Mouse (Mus musculus) left cerebral cortex, adult 2 months (tissue): ENCODE measurements around the gene Olfr1036. TPM values are rescaled to one million over a fixed set of nuclear protein-coding genes. Genes with fewer than 3 reads are reported as not detected.
"Not testable (repeated sequence)": the region's sequence is repeated elsewhere in the genome, so short reads cannot be mapped to it uniquely, and the experiment has no call there.

Source experiments
- DNase-seq, 2 experiments: peaks; one replicate each; pipeline ENCODE4 v3.0.0; 2021 to 2022; ENCODE audit warnings: low spot score in 2 of 2, mixed read lengths in 1 of 2; ENCODE audit errors: extremely low spot score in 1 of 2
- H3K27ac ChIP-seq: fragments of 200-600 bp; 2 replicates; pipeline ENCODE4 v1.8.1; 2022
- H3K4me3 ChIP-seq: fragments of 200-600 bp; 2 replicates; pipeline ENCODE4 v1.8.1; 2022
- CTCF ChIP-seq: fragments of 200-600 bp; IDR thresholded peaks from 2 replicates; pipeline ENCODE4 v1.8.1; 2022; ENCODE audit warnings: antibody characterized with exemption, mild to moderate bottlenecking, moderate library complexity
- intact Hi-C: fragments of 180-260 bp; cut with DNase I; formaldehyde crosslinking; loops from one replicate; pipeline ENCODE4 v1.15.1; 2025
- long read RNA-seq, 2 experiments: library from polyadenylated mRNA; stranded (forward); transcript quantifications; one replicate each; pipeline ENCODE4 v2.0.0; 2021; ENCODE audit warnings: borderline mapping rate in 2 of 2
- total RNA-seq, 2 experiments: library from RNA; stranded (reverse); gene quantifications; 2 replicates each; pipeline ENCODE4 v1.2.3; 2021

Gene Olfr1036
- total RNA-seq = not detected
- long read RNA-seq, experiment 1 = 0 reads
- long read RNA-seq, experiment 2 = 0 reads

- H3K4me3 ChIP-seq, H3K27ac ChIP-seq, intact Hi-C loops, DNase-seq: not testable (repeated sequence)
These were observed at the start of gene Olfr1036 for GRCm38 (mm10) chr2:86073692-86074091. Olfr1036 (plus strand) TSS chr2:86073992.

GRCm38 (mm10) chr2:86045561-86045960 lies 28.2 kb upstream of the Olfr1036 start, which contains the start of gene Olfr1034:
Olfr1034 (plus strand) TSS chr2:86045861.
- TF ChIP-seq CTCF = no peak
- no peak within 1 kb of the TSS for H3K4me3 ChIP-seq
- no peak within 1 kb of the TSS for H3K27ac ChIP-seq
- no peak for DNase-seq
- intact Hi-C loops = no loop called here

GRCm38 (mm10) chr2:86050777-86051176 lies 23.0 kb upstream of the Olfr1036 start:
- DNase-seq, intact Hi-C loops, H3K27ac ChIP-seq, H3K4me3 ChIP-seq: not testable (repeated sequence)

GRCm38 (mm10) chr2:86063766-86064165 lies 10.0 kb upstream of the Olfr1036 start:
- intact Hi-C loops, DNase-seq, H3K27ac ChIP-seq, H3K4me3 ChIP-seq: not testable (repeated sequence)

- no peak for DNase-seq
- intact Hi-C loops = no loop called here
- Histone ChIP-seq H3K4me3 (no peak overlapping the region), H3K27ac (no peak overlapping the region)
- TF ChIP-seq CTCF = no peak
These were observed 3.6 kb upstream of the Olfr1036 start for GRCm38 (mm10) chr2:86070189-86070588.

DNA sequence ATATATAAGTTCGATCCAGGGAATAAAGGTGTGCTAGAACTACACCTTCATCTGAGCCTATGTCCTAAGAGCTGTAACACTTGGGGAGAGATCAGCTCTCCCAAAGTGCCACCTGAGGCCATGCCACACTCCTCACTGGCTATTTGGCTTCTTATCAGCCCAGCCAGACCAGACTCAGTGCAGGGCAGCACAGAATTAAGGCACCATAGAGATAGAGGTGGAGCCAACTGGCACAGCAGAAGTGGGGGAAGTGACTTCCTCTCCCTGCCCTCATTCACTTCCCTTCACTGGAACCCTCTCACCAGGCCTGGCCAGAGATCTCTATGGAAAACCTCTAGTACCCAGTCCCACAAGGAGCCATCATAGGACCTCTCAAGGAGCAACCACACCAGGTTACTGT lies 6.7 kb downstream of the Olfr1036 start:
- DNase-seq, H3K4me3 ChIP-seq, intact Hi-C loops, H3K27ac ChIP-seq: not testable (repeated sequence)

DNA sequence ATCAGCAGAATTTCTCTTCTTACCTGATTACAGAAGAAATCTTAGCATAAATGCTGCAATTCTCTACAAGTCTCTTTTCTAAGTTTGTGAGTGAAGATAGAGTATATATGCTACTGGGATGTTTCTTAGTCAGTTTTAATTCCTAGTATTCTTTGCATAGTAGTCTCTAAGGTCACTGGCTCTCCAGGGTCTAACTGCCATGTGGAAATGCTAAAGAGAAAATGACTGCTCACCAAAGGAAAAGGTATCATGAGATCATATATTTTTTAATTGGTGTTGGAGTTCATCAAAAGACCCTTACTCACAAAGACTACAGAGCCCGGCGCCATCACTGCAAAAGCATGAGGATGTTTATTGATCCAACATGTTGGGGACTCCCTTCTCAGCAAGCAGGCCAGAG lies 13.5 kb downstream of the Olfr1036 start, which contains the start of gene Olfr1037:
TSS of gene Olfr1037 (minus strand) at position 101 of the 400 bp plus-strand sequence.
- no peak for DNase-seq
- Histone ChIP-seq H3K4me3 (no peak within 1 kb of the TSS), H3K27ac (no peak within 1 kb of the TSS)
- TF ChIP-seq CTCF = no peak
- intact Hi-C loops = no loop called here

Other genes starting within 250 kb of the Olfr1036 start
- gene Olfr1019, start 228.5 kb upstream of the Olfr1036 start, total RNA-seq = not detected
- not detected for gene Olfr1020, start 227.0 kb upstream of the Olfr1036 start, total RNA-seq
- gene Olfr1022, start 205.4 kb upstream of the Olfr1036 start, total RNA-seq = not detected
- gene Olfr1023, start 188.4 kb upstream of the Olfr1036 start, total RNA-seq = not detected
- gene Olfr1024, start 168.9 kb upstream of the Olfr1036 start, total RNA-seq = not detected
- gene Olfr1025-ps1, start 158.8 kb upstream of the Olfr1036 start, total RNA-seq = not detected
- not detected for gene Olfr1026, start 152.4 kb upstream of the Olfr1036 start, total RNA-seq
- not detected for gene Olfr1028, start 123.6 kb upstream of the Olfr1036 start, total RNA-seq
- gene Olfr1029, start 100.1 kb upstream of the Olfr1036 start, total RNA-seq = not detected
- not detected for gene Olfr1030, start 94.7 kb upstream of the Olfr1036 start, total RNA-seq
- not detected for gene Olfr1031, start 83.7 kb upstream of the Olfr1036 start, total RNA-seq
- not detected for gene Olfr1032, start 68.5 kb upstream of the Olfr1036 start, total RNA-seq
- not detected for gene Olfr1033, start 53.4 kb upstream of the Olfr1036 start, total RNA-seq
- gene Olfr1034, start 28.1 kb upstream of the Olfr1036 start, total RNA-seq = not detected
- gene Olfr1037, start 13.4 kb downstream of the Olfr1036 start, total RNA-seq = not detected
- gene Olfr1039, start 61.9 kb downstream of the Olfr1036 start, total RNA-seq = not detected
- gene Olfr1040, start 72.7 kb downstream of the Olfr1036 start, total RNA-seq = not detected
- not detected for gene Olfr1042, start 87.8 kb downstream of the Olfr1036 start, total RNA-seq
- gene Olfr1043, start 93.5 kb downstream of the Olfr1036 start, total RNA-seq = not detected
- gene Olfr1044, start 103.8 kb downstream of the Olfr1036 start, total RNA-seq = not detected
- gene Olfr52, start 111.7 kb downstream of the Olfr1036 start, total RNA-seq = not detected
- not detected for gene Olfr1045, start 129.0 kb downstream of the Olfr1036 start, total RNA-seq
- gene Olfr1046, start 145.3 kb downstream of the Olfr1036 start, total RNA-seq = not detected
- not detected for gene Olfr1047, start 157.4 kb downstream of the Olfr1036 start, total RNA-seq
- not detected for gene Olfr1048, start 166.3 kb downstream of the Olfr1036 start, total RNA-seq
- not detected for gene Olfr1049, start 184.3 kb downstream of the Olfr1036 start, total RNA-seq
- not detected for gene Olfr1051, start 205.1 kb downstream of the Olfr1036 start, total RNA-seq
- not detected for gene Olfr1052, start 218.5 kb downstream of the Olfr1036 start, total RNA-seq
- gene Olfr1053, start 241.3 kb downstream of the Olfr1036 start, total RNA-seq = not detected